Mouse (Mus musculus) kidney, adult 2 months (tissue): ENCODE results near the gene Epha6.

ENCODE experiments used
- CTCF ChIP-seq: fragments of 200-500 bp; conservative IDR thresholded peaks from 2 replicates; pipeline ENCODE4 v1.5.1; 2011; ENCODE audit warnings: low read depth, mild to moderate bottlenecking, control low read depth, low read length, moderate library complexity, mixed read lengths; ENCODE audit not compliant: insufficient read depth, insufficient read length
- POLR2A ChIP-seq: fragments of 200-500 bp; IDR thresholded peaks from one replicate; pipeline ENCODE4 v1.6.1; 2011; ENCODE audit warnings: low read depth, low read length, control low read depth

- TF ChIP-seq CTCF (no peak), POLR2A (no peak)
Observed at GRCm38 (mm10) chr16:60434241-60434640, 171.1 kb downstream of the Epha6 start.
